Mouse (Mus musculus) kidney, embryonic 16.5 days (tissue): ENCODE measurements at regions not wholly inside any gene's neighbourhood (a gene's known extent, or its start where the extent isn't known, plus 50 kb on each side); places are given as distances from the start of the nearest gene placed in this dataset.

ENCODE experiments used
- ATAC-seq: fragments of 200-750 bp; cut with Nextera tagmentation; 2 replicates; pipeline ENCODE4 v1.8.0; 2017; ENCODE audit warnings: moderate TSS enrichment; ENCODE audit not compliant: low FRiP score, low TSS enrichment
- H3K27ac ChIP-seq: fragments of 300-500 bp; sonication (generic); 2 replicates; pipeline ENCODE4 v1.5.1; 2014; ENCODE audit warnings: low read length
- H3K27me3 ChIP-seq: fragments of 300-500 bp; sonication (generic); 2 replicates; pipeline ENCODE4 v1.6.1; 2014; ENCODE audit warnings: low read length, control low read depth, mixed read lengths; ENCODE audit not compliant: insufficient read depth
- H3K36me3 ChIP-seq: fragments of 300-500 bp; sonication (generic); 2 replicates; pipeline ENCODE4 v1.6.1; 2014; ENCODE audit warnings: low read length, control low read depth, mixed read lengths; ENCODE audit not compliant: insufficient read depth
- H3K4me1 ChIP-seq: fragments of 300-500 bp; sonication (generic); 2 replicates; pipeline ENCODE4 v1.6.1; 2014; ENCODE audit warnings: low read length, control low read depth, mixed read lengths; ENCODE audit not compliant: insufficient read depth
- H3K4me2 ChIP-seq: fragments of 300-500 bp; sonication (generic); replicated peaks from 2 replicates; pipeline ENCODE4 v1.6.1; 2014; ENCODE audit warnings: low read depth, low read length
- H3K4me3 ChIP-seq: fragments of 300-500 bp; sonication (generic); 2 replicates; pipeline ENCODE4 v1.5.1; 2014; ENCODE audit warnings: mild to moderate bottlenecking, low read length
- H3K9ac ChIP-seq: fragments of 300-500 bp; sonication (generic); replicated peaks from 2 replicates; pipeline ENCODE4 v1.6.1; 2014; ENCODE audit warnings: low read length
- H3K9me3 ChIP-seq: fragments of 300-500 bp; sonication (generic); 2 replicates; pipeline ENCODE4 v1.6.1; 2016; ENCODE audit warnings: low read length, control low read depth
- WGBS: fragments of 180-500 bp; shearing (Covaris S2); extraction: QIAGEN DNeasy Blood & Tissue Kit; methylation state at CpG from one replicate; pipeline ENCODE4 v1.1.7; 2014; 5-methylcytosine and 5-hydroxymethylcytosine counted together

DNA sequence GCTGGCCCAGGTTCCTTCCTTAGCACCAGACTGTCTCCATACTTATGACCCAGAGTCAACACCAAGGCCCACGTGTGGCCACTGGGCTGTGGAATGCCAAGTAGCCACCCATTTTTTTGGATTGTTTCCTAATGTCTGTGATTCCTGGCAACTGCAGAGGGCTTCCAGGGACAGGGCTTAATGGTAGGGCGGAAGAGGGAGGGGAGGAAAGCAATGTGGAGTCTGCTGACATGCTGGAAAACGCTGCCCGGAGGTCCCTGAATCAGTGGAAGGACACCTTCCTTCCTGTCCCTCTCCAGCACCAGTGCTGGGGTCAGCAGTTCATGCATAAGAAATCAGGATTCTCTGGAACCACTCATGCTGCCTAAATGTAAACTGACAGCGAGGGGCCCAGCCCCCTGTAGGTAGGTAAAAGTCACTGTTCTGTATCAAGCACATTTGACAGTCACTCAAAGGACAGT lies 90.8 kb downstream of the Iyd start:
- Histone ChIP-seq H3K4me1 (peaks cover 24% of the 10 kb centered on the region), H3K36me3 (no peaks in the 10 kb centered on the region), H3K27ac (peak overlapping the region; percentile 26), H3K27me3 (no peaks in the 10 kb centered on the region), H3K9me3 (no peaks in the 10 kb centered on the region), H3K9ac (no peak overlapping the region; the same call in 1 of the 2 replicates), H3K4me2 (no peak overlapping the region), H3K4me3 (no peak overlapping the region)
- 33% methylated on average over 5 of the region's 5 CpGs for WGBS
- 0 out of 2 replicates have a peak, but pooled peaks have one; percentile 32 for ATAC-seq

DNA sequence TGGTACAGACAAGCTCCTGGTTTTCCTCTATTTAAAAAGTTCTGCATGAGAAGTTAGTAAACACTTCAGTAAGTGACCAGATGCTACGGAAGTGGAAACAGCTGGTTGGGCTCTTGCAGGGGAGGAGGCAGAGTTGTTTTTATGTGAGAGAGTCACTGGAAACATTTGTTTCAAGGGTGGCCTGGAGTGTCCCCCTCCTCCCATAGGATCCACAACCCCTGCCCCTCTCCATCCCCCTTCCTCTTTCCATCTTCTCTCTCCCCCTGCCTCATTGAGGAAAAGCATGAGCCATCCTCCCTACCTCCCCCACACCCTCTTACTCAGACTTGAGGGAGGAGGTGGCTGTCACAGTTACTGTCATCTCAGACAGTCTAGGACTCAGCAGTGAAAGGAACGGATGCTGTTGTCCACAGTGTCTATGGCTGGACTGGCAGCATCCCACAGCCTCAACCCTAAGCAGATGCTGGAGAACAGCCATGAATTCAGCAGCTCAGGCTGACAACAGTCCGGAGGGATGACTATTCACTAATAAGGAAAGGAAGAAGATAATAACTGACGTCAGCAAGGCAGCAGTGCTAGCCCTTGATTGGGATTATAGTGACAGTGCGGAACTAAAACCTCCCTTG lies 93.9 kb downstream of the Iyd start:
- peak overlapping the region; percentile 93 for H3K27ac ChIP-seq
- no peaks in the 10 kb centered on the region for H3K36me3 ChIP-seq
- no peak overlapping the region; the same call in 1 of the 2 replicates for H3K9ac ChIP-seq
- no peaks in the 10 kb centered on the region for H3K27me3 ChIP-seq
- 0 out of 2 replicates have a peak overlapping the region, but pooled peaks have one; percentile 10 for H3K4me2 ChIP-seq
- no peaks in the 10 kb centered on the region for H3K9me3 ChIP-seq
- peak; percentile 91 for ATAC-seq
- peaks cover 24% of the 10 kb centered on the region for H3K4me1 ChIP-seq
- 28% methylated on average over 5 of the region's 5 CpGs for WGBS
- H3K4me3 ChIP-seq = no peak overlapping the region

DNA sequence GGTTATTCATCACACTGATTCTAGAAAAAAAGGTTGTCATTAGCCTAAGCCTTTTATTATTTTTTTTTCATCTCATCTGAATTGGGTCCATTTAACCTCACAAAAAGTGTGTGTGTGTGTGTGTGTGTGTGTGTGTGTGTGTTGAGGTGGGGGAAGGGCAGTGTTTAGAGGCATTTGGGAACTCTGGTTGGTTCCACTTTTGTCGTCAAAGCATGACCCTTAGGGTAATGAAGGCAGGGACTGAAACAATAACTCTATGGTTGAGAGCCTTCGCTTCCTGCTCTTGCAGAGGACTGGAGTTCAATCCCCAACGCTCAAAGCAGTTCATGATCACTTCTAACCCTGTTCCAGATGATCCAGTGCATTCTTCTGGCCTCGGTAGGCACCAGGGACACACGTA lies 96.1 kb upstream of the Plekhg1 start:
- H3K4me2 ChIP-seq = no peak overlapping the region
- peaks cover 7% of the 10 kb centered on the region; the same call in 1 of the 2 replicates for H3K4me1 ChIP-seq
- H3K9me3 ChIP-seq = no peaks in the 10 kb centered on the region
- H3K27me3 ChIP-seq = no peaks in the 10 kb centered on the region
- H3K36me3 ChIP-seq = no peaks in the 10 kb centered on the region
- no peak overlapping the region for H3K27ac ChIP-seq
- no peak overlapping the region for H3K9ac ChIP-seq
- WGBS = 54% methylated on average over 5 of the region's 5 CpGs
- no peak for ATAC-seq
- no peak overlapping the region for H3K4me3 ChIP-seq

DNA sequence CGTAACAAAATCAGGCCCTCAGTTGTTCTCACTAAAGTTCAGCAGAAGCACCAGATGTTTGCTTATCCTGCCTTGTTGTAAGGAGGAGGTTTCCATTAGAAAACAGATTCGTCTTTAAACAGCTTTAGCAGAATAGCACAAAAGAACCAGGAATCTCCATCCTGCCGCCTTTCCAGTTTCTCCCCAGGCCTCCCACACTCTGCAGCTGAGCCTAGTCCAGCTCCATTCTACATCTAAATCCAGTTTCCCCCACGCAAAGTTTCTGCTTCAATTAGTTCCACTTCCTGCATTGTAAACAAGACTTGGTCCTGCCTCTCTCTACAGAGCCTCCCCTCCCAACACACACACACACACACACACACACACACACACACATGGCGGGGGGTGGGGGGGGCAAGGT lies 95.1 kb upstream of the Plekhg1 start:
- H3K4me1 ChIP-seq = peaks cover 7% of the 10 kb centered on the region; the same call in 1 of the 2 replicates
- no peak overlapping the region for H3K4me3 ChIP-seq
- H3K27ac ChIP-seq = peak overlapping the region; percentile 44; the same call in 1 of the 2 replicates
- H3K9ac ChIP-seq = no peak overlapping the region
- WGBS = 41% methylated on average over 4 of the region's 5 CpGs
- no peaks in the 10 kb centered on the region for H3K36me3 ChIP-seq
- H3K9me3 ChIP-seq = no peaks in the 10 kb centered on the region
- H3K27me3 ChIP-seq = no peaks in the 10 kb centered on the region
- H3K4me2 ChIP-seq = no peak overlapping the region
- peak; percentile 53 for ATAC-seq

DNA sequence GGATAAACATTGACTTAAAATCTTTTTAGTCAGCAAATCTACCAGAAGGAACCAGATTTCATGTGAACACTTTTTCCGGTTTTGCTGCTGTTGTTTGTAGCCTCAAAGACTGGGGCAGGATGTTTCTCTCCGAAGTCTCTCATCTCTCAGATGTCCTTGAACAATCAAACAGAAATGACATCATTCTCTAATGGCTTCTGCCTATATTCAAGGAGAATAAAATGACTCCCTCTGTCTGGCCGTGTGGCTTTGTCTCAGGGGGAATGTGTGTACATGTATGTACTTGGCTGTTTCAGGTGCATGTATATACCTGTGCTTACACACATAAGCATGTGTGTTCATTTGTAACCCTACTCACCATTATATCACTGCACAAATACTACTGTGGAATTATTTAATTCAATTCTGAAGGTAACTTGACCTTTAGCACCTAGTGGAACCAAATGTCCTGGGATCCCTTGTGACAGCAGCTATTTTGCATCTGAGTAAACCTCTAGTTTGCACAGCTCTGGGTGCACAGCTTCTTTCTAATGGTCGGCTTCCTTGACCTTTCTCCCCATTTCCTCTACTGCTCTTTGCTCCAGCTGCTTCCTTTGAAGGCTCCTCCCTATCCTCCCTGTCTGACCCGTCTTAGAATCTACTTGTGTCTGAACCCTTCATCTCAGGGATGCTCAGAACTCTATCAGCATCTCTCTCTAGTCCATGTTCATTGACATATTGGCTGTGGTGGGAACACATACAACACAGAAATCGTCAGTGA lies 93.8 kb upstream of the Plekhg1 start:
- no peak overlapping the region for H3K9ac ChIP-seq
- H3K4me3 ChIP-seq = no peak overlapping the region
- 58% methylated on average over 6 of the region's 6 CpGs for WGBS
- H3K27me3 ChIP-seq = no peaks in the 10 kb centered on the region
- no peaks in the 10 kb centered on the region for H3K36me3 ChIP-seq
- no peak for ATAC-seq
- H3K4me1 ChIP-seq = peaks cover 7% of the 10 kb centered on the region; the same call in 1 of the 2 replicates
- no peaks in the 10 kb centered on the region for H3K9me3 ChIP-seq
- H3K27ac ChIP-seq = no peak overlapping the region
- H3K4me2 ChIP-seq = no peak overlapping the region

DNA sequence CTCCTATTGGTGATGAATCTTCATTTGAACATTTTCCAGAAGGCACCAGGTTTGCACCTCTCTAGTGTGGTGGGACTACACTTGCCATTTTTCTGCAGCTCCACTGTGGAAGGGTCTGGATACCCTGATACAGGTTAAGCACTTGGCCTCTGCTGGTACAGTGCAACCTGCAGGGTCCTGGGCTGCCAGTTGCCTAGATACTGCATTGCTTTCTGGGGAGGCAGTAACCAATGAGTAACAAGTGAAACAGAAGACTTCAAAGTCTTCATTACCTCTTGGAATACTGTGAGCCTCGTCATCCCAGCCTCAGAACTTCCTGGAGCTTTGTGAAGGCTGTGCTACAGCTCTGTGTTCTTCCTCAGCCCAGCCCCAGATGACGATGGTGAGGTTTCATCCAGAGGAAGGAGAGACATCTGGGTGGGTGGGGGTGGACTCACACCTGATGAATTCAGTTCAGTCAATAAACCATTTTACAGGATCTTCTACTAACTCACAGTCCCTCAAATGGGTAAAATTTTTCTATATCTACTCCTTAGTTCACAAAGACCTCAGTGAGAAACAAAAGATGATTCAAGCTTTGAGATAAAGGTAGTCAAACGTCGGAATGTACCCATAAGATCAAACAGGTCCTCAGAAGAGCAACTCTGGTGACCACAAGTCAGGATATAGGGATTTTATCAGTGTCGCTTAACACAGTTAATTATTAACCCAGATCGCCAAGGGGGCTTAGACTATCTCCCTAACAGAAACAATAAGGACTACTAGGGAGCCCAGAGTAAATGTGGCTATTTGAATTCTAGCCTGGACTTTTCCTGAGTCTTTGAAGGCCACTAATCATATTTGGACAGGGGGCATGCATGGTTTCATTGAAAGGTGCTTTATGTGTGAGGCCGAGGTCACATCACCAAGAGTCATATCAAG lies 92.1 kb upstream of the Plekhg1 start:
- 61% methylated on average over 7 of the region's 7 CpGs for WGBS

DNA sequence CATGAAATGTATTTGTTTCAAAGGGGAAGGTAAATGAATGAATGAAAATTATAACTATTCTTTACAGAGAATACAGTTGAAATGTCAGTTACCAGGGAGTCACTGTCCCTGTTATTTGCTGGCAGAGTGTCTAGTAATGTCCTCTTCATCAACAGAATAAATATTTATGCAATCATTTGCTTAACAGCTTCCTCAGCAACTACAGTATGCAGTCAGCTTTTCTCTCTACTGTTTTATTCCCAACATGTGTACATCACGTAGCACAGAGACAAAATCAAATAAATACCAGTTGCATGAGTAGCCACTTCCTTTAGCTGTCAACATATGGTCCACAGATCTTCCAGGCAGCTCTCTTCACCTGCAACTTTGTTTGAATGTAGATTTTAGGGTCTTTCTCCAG lies 90.2 kb upstream of the Plekhg1 start:
- Histone ChIP-seq H3K27ac (no peak overlapping the region), H3K4me3 (no peak overlapping the region), H3K9ac (no peak overlapping the region), H3K4me1 (peaks cover 5% of the 10 kb centered on the region; the same call in 1 of the 2 replicates), H3K9me3 (no peaks in the 10 kb centered on the region), H3K4me2 (no peak overlapping the region), H3K27me3 (no peaks in the 10 kb centered on the region), H3K36me3 (no peaks in the 10 kb centered on the region)
- no peak for ATAC-seq
- WGBS = 51% methylated on average over 1 of the region's 1 CpGs

More for the DNA sequence above, 92.1 kb upstream of the Plekhg1 start:
- H3K9me3 ChIP-seq = no peaks in the 10 kb centered on the region
- no peak overlapping the region for H3K27ac ChIP-seq
- H3K27me3 ChIP-seq = no peaks in the 10 kb centered on the region
- no peak overlapping the region for H3K4me2 ChIP-seq
- H3K4me1 ChIP-seq = peaks cover 7% of the 10 kb centered on the region; the same call in 1 of the 2 replicates
- H3K36me3 ChIP-seq = no peaks in the 10 kb centered on the region
- no peak overlapping the region for H3K9ac ChIP-seq
- ATAC-seq = no peak
- H3K4me3 ChIP-seq = no peak overlapping the region

DNA sequence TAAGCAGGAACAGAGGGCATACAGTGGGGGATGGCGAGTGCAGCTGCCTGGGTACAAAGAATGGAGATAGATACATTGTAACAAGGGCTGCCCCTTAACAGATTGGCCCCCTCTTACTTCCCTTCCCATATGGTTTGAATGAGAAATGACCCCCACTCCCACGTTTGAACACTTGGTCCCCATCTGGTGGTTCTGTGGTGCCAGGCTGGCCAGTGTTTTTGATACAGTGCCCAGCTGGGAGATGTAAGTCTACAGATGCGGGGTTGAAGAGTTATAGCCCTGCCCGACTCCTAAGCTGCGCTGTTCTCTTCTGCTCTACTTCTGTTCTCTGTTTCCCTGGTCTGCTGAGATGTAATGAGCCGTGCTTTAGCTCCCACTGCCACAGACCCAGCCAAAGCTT lies 89.6 kb upstream of the Plekhg1 start:
- H3K36me3 ChIP-seq = no peaks in the 10 kb centered on the region
- peaks cover 3% of the 10 kb centered on the region; the same call in 1 of the 2 replicates for H3K4me1 ChIP-seq
- WGBS = 66% methylated on average over 6 of the region's 6 CpGs
- no peak overlapping the region for H3K4me2 ChIP-seq
- H3K9me3 ChIP-seq = no peaks in the 10 kb centered on the region
- no peak for ATAC-seq
- no peak overlapping the region for H3K4me3 ChIP-seq
- no peak overlapping the region for H3K9ac ChIP-seq
- no peak overlapping the region for H3K27ac ChIP-seq
- H3K27me3 ChIP-seq = no peaks in the 10 kb centered on the region

DNA sequence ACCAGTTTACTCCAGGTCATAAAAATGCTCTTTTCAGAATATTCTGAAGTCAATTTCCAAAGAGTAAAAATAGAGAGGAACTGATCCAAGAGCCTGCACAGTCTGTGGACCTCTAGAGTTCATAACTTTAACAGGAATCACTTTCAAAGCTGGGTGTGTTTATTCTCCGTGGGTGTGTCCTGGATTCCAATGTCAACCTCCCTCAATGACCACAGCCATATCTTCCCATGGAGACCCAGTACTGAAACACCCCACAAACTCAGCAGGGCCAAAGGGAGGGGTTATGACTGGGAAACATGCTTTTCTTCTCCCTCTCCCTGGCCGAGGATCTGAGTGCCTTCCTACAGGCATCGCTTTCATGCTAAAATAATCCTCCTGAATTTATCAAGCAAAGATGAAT lies 87.6 kb upstream of the Plekhg1 start:
- H3K27ac ChIP-seq = no peak overlapping the region
- no peaks in the 10 kb centered on the region for H3K9me3 ChIP-seq
- WGBS = 73% methylated on average over 3 of the region's 3 CpGs
- H3K27me3 ChIP-seq = no peaks in the 10 kb centered on the region
- no peaks in the 10 kb centered on the region; the same call in 1 of the 2 replicates for H3K4me1 ChIP-seq
- no peak overlapping the region for H3K9ac ChIP-seq
- H3K4me2 ChIP-seq = no peak overlapping the region
- no peak overlapping the region for H3K4me3 ChIP-seq
- no peaks in the 10 kb centered on the region for H3K36me3 ChIP-seq
- no peak for ATAC-seq
